Mouse (Mus musculus) heart, postnatal 14 days (tissue): ENCODE measurements around the gene Cenpi. TPM values are rescaled to one million over a fixed set of nuclear protein-coding genes. Genes with fewer than 3 reads are reported as not detected.

Source experiments
- DNase-seq, 2 experiments: peaks; one replicate each; pipeline ENCODE4 v3.0.0; 2021 to 2022
- intact Hi-C: fragments of 180-260 bp; cut with DNase I; formaldehyde crosslinking; loops from one replicate; pipeline ENCODE4 v1.15.1; 2025
- total RNA-seq, 2 experiments: library from RNA; stranded (reverse); gene quantifications; 2 replicates each; pipeline ENCODE4 v1.2.3; 2021

The Cenpi gene
- total RNA-seq, 2 experiments from 2014 or later, result 1.2 to 1.5 TPM

- DNase-seq, result no peak
- intact Hi-C loops, result no loop called here
These were observed 46.0 kb downstream of the Cenpi start for GRCm38 (mm10) chrX:134353848-134354247.

DNA sequence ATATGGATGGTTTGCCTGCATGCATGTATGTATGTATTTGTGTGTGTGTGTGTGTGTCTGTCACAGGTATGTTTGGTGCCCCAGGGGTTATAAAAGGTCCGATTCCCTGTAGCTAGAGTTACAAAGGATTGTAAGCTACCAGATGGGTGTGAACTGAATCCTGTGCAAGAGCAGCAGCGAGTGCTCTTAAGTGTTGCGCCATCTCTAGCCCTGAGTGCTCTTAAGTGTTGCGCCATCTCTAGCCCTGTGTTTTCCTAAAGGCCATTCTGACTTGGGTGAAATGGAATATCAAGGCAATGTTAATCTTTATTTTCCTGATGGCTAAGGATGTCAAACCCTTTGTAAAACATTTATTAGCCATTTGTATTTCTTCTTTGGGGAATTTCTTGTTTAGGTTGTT, 51.5 kb downstream of the Cenpi start:
- intact Hi-C loops, result no loop called here
- no peak for DNase-seq

GRCm38 (mm10) chrX:134362156-134362555, 54.3 kb downstream of the Cenpi start:
- DNase-seq, result no peak
- intact Hi-C loops, result no loop called here

DNA sequence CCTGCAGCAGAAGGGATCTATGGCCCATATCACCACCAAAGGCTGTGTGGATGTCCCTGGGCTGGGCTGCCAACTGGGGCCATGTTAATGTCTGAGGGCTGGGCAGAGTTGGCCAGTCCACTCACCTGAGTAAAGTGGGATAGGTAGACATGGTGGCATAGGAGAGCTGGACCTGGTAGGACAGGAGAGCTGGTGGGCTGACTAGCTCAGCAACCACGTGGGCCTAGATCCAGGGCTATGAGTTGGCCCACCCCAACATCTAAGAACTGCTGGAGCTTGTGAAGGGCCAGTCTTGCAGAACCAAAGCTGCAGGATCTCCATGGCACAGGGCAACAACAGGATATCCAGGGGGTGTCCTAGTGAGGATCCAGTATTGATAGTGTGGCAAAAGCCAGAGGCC, 57.5 kb downstream of the Cenpi start:
- intact Hi-C loops, result no loop called here
- no peak for DNase-seq

DNA sequence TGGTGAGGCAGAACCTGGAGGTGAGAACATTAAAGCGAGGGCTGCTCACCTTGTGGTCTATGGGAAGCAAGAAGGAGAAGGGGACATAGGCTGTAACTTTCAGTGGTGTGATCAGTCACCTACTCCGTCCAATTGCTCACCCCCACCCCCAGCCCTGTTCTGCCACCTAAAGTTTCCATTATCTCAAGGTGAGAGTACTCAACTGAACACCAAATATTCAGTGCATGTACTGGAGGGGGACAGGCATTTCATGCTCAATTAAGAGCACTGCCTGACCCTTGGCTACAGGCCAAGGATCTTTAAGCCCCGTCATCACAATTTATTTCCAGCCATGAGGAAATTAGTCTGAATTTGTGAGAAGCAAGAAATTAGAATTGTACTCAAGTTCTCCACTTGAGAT, 58.7 kb downstream of the Cenpi start:
- intact Hi-C loops, result no loop called here

GRCm38 (mm10) chrX:134371279-134371678, 63.4 kb downstream of the Cenpi start:
- intact Hi-C loops, result no loop called here

More for the DNA sequence above, 58.7 kb downstream of the Cenpi start:
- DNase-seq, result no peak

DNA sequence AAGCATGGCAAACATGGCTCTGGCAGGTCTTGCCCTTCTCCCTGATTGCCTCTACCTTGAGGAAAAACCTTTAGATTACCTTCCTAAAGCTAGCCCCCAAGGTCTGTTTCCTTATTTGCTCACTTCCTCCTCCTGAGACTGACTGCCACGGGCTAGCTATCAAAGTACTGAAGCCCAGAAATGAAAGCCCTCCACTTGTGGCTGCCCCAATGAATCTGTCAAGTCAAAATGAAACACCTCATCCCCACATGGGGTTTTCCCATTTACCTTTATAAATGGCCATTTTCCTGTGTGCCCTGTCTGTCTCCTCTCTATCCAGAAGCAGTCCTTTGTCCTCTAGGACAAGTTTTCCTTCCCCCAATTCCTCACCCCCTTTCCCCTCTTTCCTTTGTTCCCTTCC, 66.3 kb downstream of the Cenpi start:
- no peak for DNase-seq
- intact Hi-C loops, result no loop called here

More at GRCm38 (mm10) chrX:134371279-134371678, 63.4 kb downstream of the Cenpi start:
- DNase-seq, result no peak

GRCm38 (mm10) chrX:134384896-134385295, 77.0 kb downstream of the Cenpi start:
- DNase-seq, result no peak
- intact Hi-C loops, result no loop called here

- intact Hi-C loops, result no loop called here
- no peak for DNase-seq
These were observed 91.1 kb downstream of the Cenpi start for GRCm38 (mm10) chrX:134398972-134399371.

GRCm38 (mm10) chrX:134403863-134404583, 96.1 kb downstream of the Cenpi start, which contains the start of gene Drp2:
TSS of gene Drp2 (plus strand) at chrX:134404551.
- intact Hi-C loops, result no loop called here
- peak in 1 of 2 experiments; percentile 5 for DNase-seq

GRCm38 (mm10) chrX:134404584-134404955, 96.7 kb downstream of the Cenpi start:
- no peak for DNase-seq
- intact Hi-C loops, result no loop called here

DNA sequence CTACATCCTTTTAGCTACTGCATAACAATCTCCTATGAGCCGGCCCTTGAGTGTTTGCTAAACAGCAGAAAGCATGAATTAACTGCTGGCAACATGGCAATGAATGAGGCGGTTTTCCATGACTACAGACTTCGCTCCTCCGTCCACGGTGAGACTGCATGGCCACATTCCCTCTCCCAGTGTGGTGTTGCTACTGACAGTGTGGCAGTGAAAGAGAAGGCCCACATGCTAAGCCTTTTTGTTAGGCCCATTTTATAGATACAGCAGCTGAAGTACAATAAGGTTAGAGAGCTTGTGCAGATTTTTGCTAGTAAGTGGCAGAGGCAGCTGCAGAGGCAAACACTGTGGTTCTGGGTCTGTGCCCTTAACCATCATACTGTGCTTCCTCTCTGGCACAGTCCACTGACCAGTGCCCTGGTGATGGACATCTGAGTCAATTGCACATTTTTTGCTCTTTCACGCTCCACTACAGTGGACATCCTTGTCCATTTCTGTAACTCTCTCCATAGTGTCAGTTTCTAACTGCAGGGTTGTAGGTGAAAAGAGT, 101.5 kb downstream of the Cenpi start:
- intact Hi-C loops, result no loop called here
- DNase-seq, result no peak

DNA sequence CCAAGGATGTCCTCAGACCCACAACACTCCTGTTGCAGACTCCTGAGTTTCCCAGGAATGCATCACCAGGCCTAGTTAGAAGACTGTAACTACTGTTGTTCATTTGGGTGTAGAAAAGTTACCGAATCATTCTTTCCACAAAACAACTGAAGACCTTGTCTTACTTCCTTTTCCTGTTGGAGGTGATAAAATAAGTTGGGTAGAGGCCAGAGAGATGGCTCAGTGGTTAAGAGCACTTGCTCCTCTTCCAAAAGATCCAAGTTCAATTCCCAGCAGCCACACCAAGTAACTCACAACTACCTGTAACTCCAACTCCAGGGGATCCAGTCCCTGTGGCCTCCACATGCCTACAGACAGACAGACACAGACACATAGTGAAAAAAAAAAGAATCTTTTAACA, 104.2 kb downstream of the Cenpi start:
- intact Hi-C loops, result no loop called here
- no peak for DNase-seq

Other genes starting within 250 kb of the Cenpi start
- 10 to 100 TPM; 14.1 to 16.1 TPM for gene Cstf2, start 248.9 kb upstream of the Cenpi start, total RNA-seq
- gene Xkrx, start 146.0 kb upstream of the Cenpi start, total RNA-seq, result 1 to 10 TPM; 1.1 TPM
- gene Arl13a, start 120.6 kb upstream of the Cenpi start, total RNA-seq, result not detected
- not detected for gene Nox1, start 86.1 kb upstream of the Cenpi start, total RNA-seq
- 10 to 100 TPM; 37.4 to 55.0 TPM for gene Trmt2b, start 31.1 kb upstream of the Cenpi start, total RNA-seq
- 10 to 100 TPM in 1 of 2 experiments, 1 to 10 TPM in 1; 9.2 to 11.9 TPM for gene Tmem35a, start 12.9 kb upstream of the Cenpi start, total RNA-seq
- under 1 TPM; 0.29 to 0.93 TPM for gene Drp2, start 96.5 kb downstream of the Cenpi start, total RNA-seq
- gene Taf7l, start 168.4 kb downstream of the Cenpi start, total RNA-seq, result not detected
- gene Timm8a1, start 233.8 kb downstream of the Cenpi start, total RNA-seq, result 10 to 100 TPM; 22.3 to 26.6 TPM